Mouse (Mus musculus) CH12.LX (cell line): Measurements from ENCODE around the gene Slc25a26. TPM values are rescaled to one million over a fixed set of nuclear protein-coding genes. Genes with fewer than 3 reads are reported as not detected.

ENCODE experiments used
- DNase-seq: peaks from one replicate; pipeline ENCODE4 v3.0.0-alpha.2; 2013; ENCODE audit errors: extremely low read depth
- H3K27ac ChIP-seq: 2 replicates; pipeline ENCODE4 v1.5.1; 2012; ENCODE audit warnings: low read depth, mild to moderate bottlenecking, control low read depth, moderate library complexity; ENCODE audit not compliant: insufficient read depth
- H3K27me3 ChIP-seq: replicated peaks from 2 replicates; pipeline ENCODE3; 2012; ENCODE audit warnings: inconsistent platforms
- H3K36me3 ChIP-seq, 2 experiments: replicated peaks in 1 of 2; 2 replicates each; pipeline versions ENCODE3 to v1.6.1; 2012; ENCODE audit warnings: inconsistent platforms in 1 of 2, low read length in 1 of 2, mild to moderate bottlenecking in 1 of 2, mixed read lengths in 1 of 2, moderate library complexity in 1 of 2; ENCODE audit not compliant: control insufficient read depth in 1 of 2, insufficient read depth in 1 of 2
- H3K4me1 ChIP-seq, 2 experiments: 2 replicates each; pipeline ENCODE4 v1.6.1; 2012; ENCODE audit warnings: inconsistent platforms in 1 of 2, moderate library complexity in 1 of 2; ENCODE audit not compliant: insufficient read depth in 2 of 2, control insufficient read depth in 1 of 2
- H3K4me2 ChIP-seq: 2 replicates; pipeline ENCODE4 v1.6.1; 2012; ENCODE audit warnings: low read depth, mild to moderate bottlenecking, control low read depth; ENCODE audit not compliant: poor library complexity, insufficient read depth, severe bottlenecking
- H3K4me3 ChIP-seq, 3 experiments: fragments of 150-350 bp in 1 of 3; sonication (generic) in 1 of 3; replicated peaks in 1 of 3; 2 replicates each; pipeline versions ENCODE3 to v1.5.1; 2011 to 2012; ENCODE audit warnings: low read depth in 2 of 3, low read length in 2 of 3, mild to moderate bottlenecking in 2 of 3, moderate library complexity in 2 of 3, control low read depth in 1 of 3, improper control_type of control experiment in 1 of 3, inconsistent platforms in 1 of 3, mixed read lengths in 1 of 3; ENCODE audit not compliant: poor library complexity in 1 of 3
- H3K79me2 ChIP-seq: replicated peaks from 2 replicates; pipeline ENCODE4 v1.6.1; 2012; ENCODE audit warnings: mild to moderate bottlenecking, moderate library complexity; ENCODE audit not compliant: control insufficient read depth, poor library complexity, insufficient read depth, severe bottlenecking; ENCODE audit errors: extremely low read depth
- H3K9ac ChIP-seq: 2 replicates; pipeline ENCODE4 v1.6.1; 2012; ENCODE audit warnings: low read depth, mild to moderate bottlenecking, control low read depth, moderate library complexity; ENCODE audit not compliant: insufficient read depth
- H3K9me3 ChIP-seq: replicated peaks from 2 replicates; pipeline ENCODE3; 2012; ENCODE audit warnings: low read length, inconsistent platforms, mixed read lengths
- CHD1 ChIP-seq: IDR thresholded peaks from 2 replicates; pipeline ENCODE4 v1.6.1; 2012; ENCODE audit warnings: low read depth, low read length, improper control_type of control experiment, inconsistent platforms
- CHD2 ChIP-seq: IDR thresholded peaks from 2 replicates; pipeline ENCODE4 v1.6.1; 2011; ENCODE audit warnings: low read length, improper control_type of control experiment
- CTCF ChIP-seq, 2 experiments: IDR thresholded peaks in 1 of 2; conservative IDR thresholded peaks in 1 of 2; 2 replicates each; pipeline ENCODE4 v1.5.1; 2011 to 2012; ENCODE audit warnings: low read depth in 2 of 2, low read length in 2 of 2, improper control_type of control experiment in 1 of 2, inconsistent platforms in 1 of 2, mild to moderate bottlenecking in 1 of 2, moderate library complexity in 1 of 2
- E2F4 ChIP-seq: IDR thresholded peaks from 2 replicates; pipeline ENCODE4 v1.6.1; 2011; ENCODE audit warnings: low read depth, low read length, improper control_type of control experiment; ENCODE audit not compliant: insufficient replicate concordance
- GABPA ChIP-seq: IDR thresholded peaks from 2 replicates; pipeline ENCODE4 v1.6.1; 2012; ENCODE audit warnings: low read depth, low read length, improper control_type of control experiment, inconsistent platforms; ENCODE audit not compliant: insufficient replicate concordance
- HCFC1 ChIP-seq: IDR thresholded peaks from 2 replicates; pipeline ENCODE4 v1.6.1; 2012; ENCODE audit warnings: low read depth, mild to moderate bottlenecking, inconsistent platforms, low read length, improper control_type of control experiment
- IRF4 ChIP-seq: IDR thresholded peaks from 2 replicates; pipeline ENCODE4 v1.6.1; 2014; ENCODE audit warnings: low read depth, mild to moderate bottlenecking, inconsistent platforms, low read length, improper control_type of control experiment
- JUN ChIP-seq: IDR thresholded peaks from 2 replicates; pipeline ENCODE4 v1.6.1; 2011; ENCODE audit warnings: low read depth, mild to moderate bottlenecking, low read length, improper control_type of control experiment, moderate library complexity; ENCODE audit not compliant: insufficient read depth
- MAX ChIP-seq: IDR thresholded peaks from 2 replicates; pipeline ENCODE4 v1.6.1; 2011; ENCODE audit warnings: low read length, improper control_type of control experiment
- MAZ ChIP-seq: IDR thresholded peaks from 2 replicates; pipeline ENCODE4 v1.6.1; 2012; ENCODE audit warnings: low read depth, mild to moderate bottlenecking, inconsistent platforms, low read length, improper control_type of control experiment, moderate library complexity
- MXI1 ChIP-seq: IDR thresholded peaks from 2 replicates; pipeline ENCODE4 v1.6.1; 2011; ENCODE audit warnings: mild to moderate bottlenecking, low read depth, low read length, improper control_type of control experiment
- NRF1 ChIP-seq: IDR thresholded peaks from 2 replicates; pipeline ENCODE4 v1.6.1; 2014; ENCODE audit warnings: low read depth, mild to moderate bottlenecking, inconsistent platforms, low read length, improper control_type of control experiment, moderate library complexity
- POLR2A ChIP-seq: IDR thresholded peaks from 2 replicates; pipeline ENCODE4 v1.6.1; 2011; ENCODE audit warnings: low read depth, mild to moderate bottlenecking, improper control_type of control experiment, low read length
- POLR2AphosphoS2 ChIP-seq: IDR thresholded peaks from 2 replicates; pipeline ENCODE4 v1.6.1; 2011; ENCODE audit warnings: low read depth, low read length, improper control_type of control experiment
- SIN3A ChIP-seq: IDR thresholded peaks from 2 replicates; pipeline ENCODE4 v1.6.1; 2012; ENCODE audit warnings: low read length, improper control_type of control experiment, inconsistent platforms
- SMC3 ChIP-seq: IDR thresholded peaks from 2 replicates; pipeline ENCODE4 v1.6.1; 2011; ENCODE audit warnings: low read depth, low read length, improper control_type of control experiment
- TBP ChIP-seq: conservative IDR thresholded peaks from 2 replicates; pipeline ENCODE4 v1.6.1; 2011; ENCODE audit warnings: low read depth, low read length, improper control_type of control experiment
- TCF12 ChIP-seq: IDR thresholded peaks from 2 replicates; pipeline ENCODE4 v1.6.1; 2014; ENCODE audit warnings: low read depth, mild to moderate bottlenecking, inconsistent platforms, low read length, improper control_type of control experiment
- UBTF ChIP-seq: IDR thresholded peaks from 2 replicates; pipeline ENCODE4 v1.6.1; 2012; ENCODE audit warnings: low read depth, mild to moderate bottlenecking, inconsistent platforms, low read length, improper control_type of control experiment, moderate library complexity
- USF1 ChIP-seq: IDR thresholded peaks from 2 replicates; pipeline ENCODE4 v1.6.1; 2014; ENCODE audit warnings: low read depth, mild to moderate bottlenecking, inconsistent platforms, low read length, improper control_type of control experiment
- ZC3H11A ChIP-seq: IDR thresholded peaks from 2 replicates; pipeline ENCODE4 v1.6.1; 2012; ENCODE audit warnings: low read depth, mild to moderate bottlenecking, inconsistent platforms, low read length, improper control_type of control experiment
- dilution Hi-C: fragments of 300-500 bp; cut with MboI; formaldehyde crosslinking; loops from 2 replicates; pipeline ENCODE4 v1.14.3; 2020; ENCODE audit warnings: low sequenced_read_pairs; ENCODE audit not compliant: extremely low pct_unique_long_range_greater_than_20kb, extremely low pct_ligation_motif_present
- in situ Hi-C: fragments of 300-500 bp; cut with MboI; formaldehyde crosslinking; loops from 3 replicates; pipeline ENCODE4 v1.14.3; 2019; ENCODE audit warnings: low sequenced_read_pairs, low pct_ligation_motif_present, low pct_unique_long_range_greater_than_20kb, mixed read lengths
- polyA plus RNA-seq: library from polyadenylated mRNA; unstranded; fragments of >175 nt; gene quantifications from 2 replicates; pipeline ENCODE4 v1.2.1, GENCODE M21; 2012; ENCODE audit warnings: low read depth; ENCODE audit not compliant: insufficient read length
- total RNA-seq, 2 experiments: library from RNA; depleted of rRNA; stranded (reverse); fragments of 300-350 nt in 1 of 2; fragments of >200 nt in 1 of 2; gene quantifications; 2 replicates each; pipeline ENCODE4 v1.2.3; 2012 to 2014

Gene Slc25a26
- total and polyA plus RNA-seq, 3 experiments = 5.5 to 9.9 (median 5.9) TPM

DNA sequence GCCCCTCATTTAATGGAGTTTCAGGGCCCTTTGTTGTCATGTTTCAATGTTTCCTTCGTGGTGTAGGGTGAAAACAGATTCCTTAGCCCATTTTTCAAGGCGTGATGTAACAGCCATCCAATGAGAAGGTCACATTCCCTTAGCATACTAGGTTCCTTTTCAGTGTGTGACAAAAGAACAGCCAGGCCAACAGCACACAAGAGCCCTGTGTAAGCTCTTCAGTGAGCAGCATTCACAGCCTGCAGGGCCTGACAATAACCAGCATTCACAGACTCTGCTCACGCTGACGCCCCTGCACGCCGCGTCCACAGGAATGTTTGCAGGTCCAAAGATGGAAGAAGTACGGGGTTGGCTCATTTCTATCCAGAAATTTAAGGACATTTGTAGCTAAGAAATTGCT, 77.9 kb downstream of the Slc25a26 start:
- H3K27me3 ChIP-seq = no peaks in the 10 kb centered on the region
- no peak overlapping the region for H3K27ac ChIP-seq
- DNase-seq = no peak
- no peak overlapping the region for H3K4me2 ChIP-seq
- no peaks in the 10 kb centered on the region for H3K79me2 ChIP-seq
- H3K9ac ChIP-seq = no peak overlapping the region
- peaks cover 3 to 33% of the 10 kb centered on the region in 2 experiments for H3K36me3 ChIP-seq
- no peaks in the 10 kb centered on the region for H3K4me1 ChIP-seq
- dilution Hi-C loops (no loop called here), in situ Hi-C loops (no loop called here)
- H3K4me3 ChIP-seq = no peak overlapping the region
- no peaks in the 10 kb centered on the region for H3K9me3 ChIP-seq
- TF ChIP-seq MXI1 (no peak), GABPA (no peak), NRF1 (no peak), MAX (no peak), TBP (no peak), USF1 (no peak), HCFC1 (no peak)

DNA sequence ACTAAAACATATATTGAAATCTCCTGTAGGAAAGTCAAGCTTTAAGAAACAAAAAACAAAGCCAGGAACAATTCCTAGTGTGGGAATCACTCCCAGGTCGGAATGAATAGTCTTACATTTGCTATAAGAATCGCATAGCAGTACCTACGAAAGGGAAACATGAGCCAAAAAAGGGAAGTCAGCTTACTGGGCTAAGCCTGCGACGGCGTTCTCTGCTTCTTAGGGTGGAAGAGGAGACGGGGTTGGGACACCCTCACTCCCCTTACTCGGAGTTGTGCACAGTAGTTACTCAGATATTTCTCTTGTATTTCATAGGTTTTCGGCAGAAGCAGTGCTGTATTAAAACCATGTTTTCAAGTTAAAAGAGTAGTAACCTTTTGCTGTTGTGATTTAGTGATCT, 81.9 kb downstream of the Slc25a26 start:
- Histone ChIP-seq H3K9me3 (no peaks in the 10 kb centered on the region), H3K4me2 (no peak overlapping the region), H3K4me3 (no peak overlapping the region), H3K27me3 (no peaks in the 10 kb centered on the region)
- no peak for DNase-seq
- dilution Hi-C loops = no loop called here
- TF ChIP-seq UBTF = no peak
- no peak for TF ChIP-seq MAX
- no peak for TF ChIP-seq CTCF (conservative IDR thresholded peaks at IDR 0.05 in 1 of 2, IDR thresholded peaks at IDR 0.05 in 1 of 2; ENCODE audit: low read depth in 2 of 2, low read length in 2 of 2)
- no peak for TF ChIP-seq MAZ
- no peak for TF ChIP-seq SMC3
- TF ChIP-seq GABPA = no peak
- no peak for TF ChIP-seq ZC3H11A
- no peak for TF ChIP-seq TBP
- no peak for TF ChIP-seq CHD2
- no peak for TF ChIP-seq IRF4
- TF ChIP-seq POLR2A = no peak
- no peak for TF ChIP-seq JUN
- TF ChIP-seq CHD1 = no peak
- TF ChIP-seq POLR2AphosphoS2 = no peak
- TF ChIP-seq TCF12 = no peak
- TF ChIP-seq E2F4 = no peak
- TF ChIP-seq SIN3A = no peak
- TF ChIP-seq, all 38 proteins: peak for 0
- Histone ChIP-seq H3K36me3 (peaks cover 3 to 27% of the 10 kb centered on the region in 2 experiments), H3K9ac (no peak overlapping the region), H3K79me2 (no peaks in the 10 kb centered on the region), H3K27ac (no peak overlapping the region), H3K4me1 (no peaks in the 10 kb centered on the region)
- in situ Hi-C loops = no loop called here
